Mouse (Mus musculus): ENCODE measurements around the gene Ppp1r14c. TPM values are rescaled to one million over a fixed set of nuclear protein-coding genes. Genes with fewer than 3 reads are reported as not detected.
"Not testable (repeated sequence)": the region's sequence is repeated elsewhere in the genome, so short reads cannot be mapped to it uniquely, and the experiment has no call there.

Ppp1r14c gene
- polyA plus RNA-seq, 1 experiment from 2014 or later = 4.2 TPM

DNA sequence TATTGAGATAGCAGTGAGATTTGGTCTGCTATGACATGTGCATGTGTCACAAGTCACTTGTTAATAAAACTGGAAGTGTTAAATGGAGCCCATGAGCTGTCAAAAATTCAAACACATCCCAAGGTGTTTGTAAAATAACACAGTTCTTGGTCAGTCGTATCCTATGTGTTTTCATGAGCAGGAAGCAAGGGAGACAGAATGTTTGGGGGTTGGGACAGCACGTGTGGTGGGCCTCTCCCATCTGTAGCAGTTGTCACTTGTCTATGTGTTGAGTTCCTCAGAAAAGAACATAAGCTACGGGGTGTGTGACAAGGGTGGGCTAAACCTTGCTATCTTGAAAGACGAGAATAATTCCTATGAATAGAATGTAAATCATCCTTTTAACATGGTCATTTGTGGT lies 51.6 kb downstream of the Ppp1r14c start:
- ATAC-seq (no peak), DNase-seq (ENCODE audit: low read depth, low spot score) (no peak)
- ChIA-PET POLR2A (no interaction called here), CTCF (no interaction called here)
- no peaks in the 10 kb centered on the region for H3K27me3 ChIP-seq
- in situ Hi-C loops (cut with MboI; ENCODE audit: low pct_unique_long_range_greater_than_20kb) = no loop called here
- TF ChIP-seq CTCF (IDR thresholded peaks at IDR 0.05) = no peak

DNA sequence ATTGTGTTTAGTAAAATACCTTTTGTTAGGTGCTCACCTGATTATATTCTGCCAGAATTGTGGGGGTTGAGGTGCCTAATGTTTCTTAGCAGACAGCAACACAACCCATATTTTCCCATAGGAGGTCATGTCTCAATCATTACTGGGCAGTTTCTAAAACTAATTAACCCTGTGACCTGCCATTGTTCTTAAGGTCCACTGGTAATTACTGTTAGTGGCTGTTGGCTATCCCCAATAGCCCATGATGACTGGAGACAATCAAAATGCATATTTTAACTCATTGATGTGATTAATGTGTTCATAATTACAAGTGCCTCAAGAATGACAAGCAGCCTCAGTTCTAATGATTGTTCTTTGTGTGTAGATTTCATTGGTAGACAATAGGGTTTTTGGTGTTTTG lies 58.2 kb downstream of the Ppp1r14c start:
- ChIA-PET POLR2A (no interaction called here), CTCF (no interaction called here)
- in situ Hi-C loops (cut with MboI; ENCODE audit: low pct_unique_long_range_greater_than_20kb) = no loop called here
- DNase-seq (ENCODE audit: low read depth, low spot score) = no peak
- no peaks in the 10 kb centered on the region for H3K27me3 ChIP-seq
- no peak for ATAC-seq
- TF ChIP-seq CTCF (IDR thresholded peaks at IDR 0.05) = no peak

DNA sequence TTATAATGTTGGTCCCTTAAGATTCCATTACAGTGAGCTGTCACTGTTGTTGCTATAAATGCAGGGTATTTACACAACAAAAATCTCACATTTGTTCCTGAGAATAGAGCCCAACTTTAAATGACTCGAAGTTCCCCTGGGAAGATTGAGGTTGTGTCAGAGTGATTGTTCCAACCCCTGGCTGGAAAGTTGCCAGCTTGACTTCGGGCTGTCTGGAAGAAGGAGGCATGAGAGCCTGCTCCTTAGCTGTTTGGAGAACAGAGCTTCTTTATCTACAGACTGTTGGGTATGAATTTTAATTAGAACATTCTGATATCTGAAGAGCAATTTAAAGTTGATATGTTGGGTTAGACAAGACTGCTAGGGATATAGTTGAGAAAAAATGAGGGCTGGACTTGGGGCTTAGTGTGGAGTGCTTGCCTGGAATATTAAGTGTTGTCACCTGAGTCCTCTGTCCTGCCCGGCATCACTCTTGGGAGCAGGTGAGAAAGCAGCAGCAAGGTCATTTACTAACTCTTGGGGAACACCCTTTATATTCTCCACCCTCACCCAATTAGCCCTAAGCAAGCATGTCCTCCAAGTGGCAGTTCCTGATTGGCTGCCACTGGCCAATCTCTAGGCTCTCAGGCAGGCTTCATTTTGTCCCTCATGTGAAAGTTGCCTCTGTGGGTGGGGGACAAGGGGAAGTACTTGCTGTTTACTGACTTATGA lies 62.0 kb downstream of the Ppp1r14c start:
- in situ Hi-C loops (cut with MboI; ENCODE audit: low pct_unique_long_range_greater_than_20kb) = no loop called here
- DNase-seq (ENCODE audit: low read depth, low spot score) = peak; percentile 17

DNA sequence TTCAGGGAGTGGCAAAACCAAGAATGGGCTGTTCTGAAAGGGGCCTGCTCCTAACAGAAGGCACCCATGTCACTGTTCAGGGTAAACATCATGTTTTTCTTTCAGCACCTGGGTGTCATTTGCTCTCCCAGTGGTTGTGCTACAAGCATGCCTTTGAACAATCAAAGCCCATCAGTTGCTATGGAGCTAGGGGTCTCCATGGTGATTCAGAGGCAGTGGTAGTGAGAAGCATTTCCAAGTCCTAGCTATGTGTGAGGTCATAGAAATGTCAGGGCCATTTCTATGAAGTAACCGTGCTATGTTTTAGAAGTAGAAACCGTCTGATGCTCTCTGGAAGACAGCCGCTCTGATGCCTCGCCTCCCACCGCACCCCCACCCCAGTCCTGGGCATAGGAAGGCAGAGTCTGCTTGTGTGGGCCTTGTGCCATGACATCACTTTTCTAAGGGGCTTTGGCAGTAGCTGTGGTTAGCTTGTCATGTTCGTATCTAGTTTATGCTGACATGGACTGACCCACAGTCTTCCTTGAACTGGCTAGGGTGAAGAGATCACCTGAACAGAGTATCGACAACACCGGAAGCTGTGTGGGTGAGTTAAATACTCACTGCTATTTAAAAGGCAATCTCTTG lies 69.1 kb downstream of the Ppp1r14c start:
- ChIA-PET CTCF (no interaction called here), POLR2A (interaction anchor here (0.6 kb wide), 1 partner anchor 76 kb away, joined by 4 read pairs; no protein-coding TSS in a partner anchor)
- no peak for TF ChIP-seq CTCF (IDR thresholded peaks at IDR 0.05)
- ATAC-seq (no peak), DNase-seq (ENCODE audit: low read depth, low spot score) (no peak)
- peaks cover 2% of the 10 kb centered on the region for H3K27me3 ChIP-seq
- in situ Hi-C loops (cut with MboI; ENCODE audit: low pct_unique_long_range_greater_than_20kb) = no loop called here

More for the DNA sequence above, 62.0 kb downstream of the Ppp1r14c start:
- ChIA-PET CTCF (no interaction called here), POLR2A (interaction anchor here (0.6 kb wide), 1 partner anchor 274 kb away, joined by 3 read pairs; no protein-coding TSS in a partner anchor)
- TF ChIP-seq CTCF (IDR thresholded peaks at IDR 0.05) = no peak
- H3K27me3 ChIP-seq = no peaks in the 10 kb centered on the region
- no peak for ATAC-seq

DNA sequence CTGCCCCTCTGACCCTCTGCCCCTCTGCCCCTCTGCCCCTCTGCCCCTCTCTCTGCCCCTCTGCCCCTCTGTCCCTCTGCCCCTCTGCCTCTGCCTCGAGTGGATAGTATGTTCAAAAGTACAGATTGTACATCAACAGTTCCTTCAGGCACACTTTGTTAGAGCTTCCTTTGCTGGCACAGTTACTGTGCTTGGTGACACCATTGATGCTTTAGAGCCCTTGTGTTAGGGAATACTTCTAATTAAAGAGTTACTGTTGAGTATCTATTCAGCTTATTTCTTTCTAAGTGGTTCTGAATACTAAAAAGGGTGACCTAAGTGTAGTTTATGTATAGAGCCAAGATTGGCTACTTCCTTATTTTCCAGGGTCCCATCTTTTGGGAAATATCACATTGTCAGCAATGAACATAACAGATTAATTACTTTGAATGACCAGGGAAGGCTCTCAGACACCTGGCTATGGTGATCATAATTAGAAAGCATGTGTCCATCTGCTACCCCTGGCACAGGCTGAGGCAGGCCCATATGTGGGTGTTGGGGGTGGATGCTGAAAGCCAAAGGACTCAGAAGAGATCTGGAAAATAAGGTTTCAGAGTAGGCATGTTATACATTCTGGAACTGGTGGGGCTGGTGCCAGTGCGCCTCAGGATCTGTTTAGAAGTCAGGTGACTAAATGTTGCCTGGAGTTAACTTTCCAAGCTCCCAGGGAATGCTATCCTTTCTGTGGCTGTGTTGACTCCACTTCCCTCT lies 75.0 kb downstream of the Ppp1r14c start:
- DNase-seq (ENCODE audit: low read depth, low spot score) (no peak), ATAC-seq (no peak)
- in situ Hi-C loops (cut with MboI; ENCODE audit: low pct_unique_long_range_greater_than_20kb) = no loop called here
- POLR2A ChIA-PET = no interaction called here
- TF ChIP-seq CTCF (IDR thresholded peaks at IDR 0.05) = no peak
- CTCF ChIA-PET = no interaction called here
- peaks cover 2% of the 10 kb centered on the region for H3K27me3 ChIP-seq

DNA sequence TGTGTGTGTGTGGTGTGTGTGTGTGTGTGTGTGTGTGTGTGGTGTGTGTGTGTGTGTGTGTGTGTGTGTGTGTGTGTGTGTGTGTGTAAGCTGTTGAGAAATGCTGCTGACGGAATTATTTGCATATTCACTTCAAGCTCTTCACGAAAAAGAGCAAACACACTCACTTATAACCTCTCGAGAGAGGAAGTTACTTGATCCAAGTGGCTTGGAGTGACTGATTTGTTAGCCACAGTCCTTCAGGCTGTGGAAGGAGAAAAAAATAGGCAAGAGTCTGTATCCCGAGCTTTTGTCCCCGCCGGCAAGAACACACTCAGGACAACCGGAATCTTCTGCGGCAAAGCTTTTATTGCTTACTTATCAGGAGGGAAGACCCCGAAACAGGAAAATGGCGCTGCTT lies 80.9 kb downstream of the Ppp1r14c start:
- CTCF ChIA-PET = interaction anchor here (1.0 kb wide), 1 partner anchor 23 kb away, joined by 5 read pairs; no protein-coding TSS in a partner anchor
- in situ Hi-C loops (cut with MboI; ENCODE audit: low pct_unique_long_range_greater_than_20kb); ATAC-seq; DNase-seq (ENCODE audit: low read depth, low spot score); POLR2A ChIA-PET; H3K27me3 ChIP-seq: not testable (repeated sequence)

DNA sequence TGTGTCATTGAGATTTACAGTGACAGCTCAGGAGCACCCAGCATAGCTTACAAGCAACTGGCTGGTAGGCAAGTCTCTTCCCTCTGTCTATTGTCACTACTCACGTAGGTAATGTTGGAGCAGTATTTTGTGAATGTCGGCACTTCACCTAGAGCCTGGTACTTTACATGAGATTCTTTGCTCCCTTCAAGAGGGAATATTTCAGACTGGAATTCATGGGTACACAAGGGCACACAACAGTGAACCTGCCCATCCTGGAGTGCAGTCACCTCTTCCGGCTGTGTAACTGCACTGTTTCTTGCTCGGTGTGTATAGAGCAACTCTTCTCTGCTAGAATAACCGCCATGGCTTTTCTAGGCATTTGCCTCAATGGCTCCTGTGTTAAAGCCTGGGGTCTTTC lies 82.8 kb downstream of the Ppp1r14c start:
- no peak for ATAC-seq

DNA sequence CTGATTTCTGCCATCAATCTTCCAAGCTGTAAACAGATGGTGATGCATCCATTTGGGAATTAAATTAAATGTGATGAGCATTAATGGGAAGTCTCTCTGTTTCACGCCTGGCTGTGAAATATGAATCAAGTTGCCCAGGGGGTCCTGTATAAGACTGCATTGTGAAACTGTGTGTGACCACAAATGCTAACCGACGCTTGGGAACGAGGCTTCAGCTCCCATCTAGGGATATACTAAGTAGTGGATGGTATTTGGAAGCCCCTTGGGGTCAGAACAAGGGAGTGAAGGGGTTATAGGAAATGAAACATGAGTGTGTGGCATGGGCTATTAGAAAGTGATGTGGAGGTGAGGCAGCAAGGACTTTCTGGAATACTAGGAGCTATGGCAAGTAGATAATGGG lies 86.1 kb downstream of the Ppp1r14c start:
- TF ChIP-seq CTCF (IDR thresholded peaks at IDR 0.05) = no peak
- ChIA-PET POLR2A (no interaction called here), CTCF (no interaction called here)
- no peaks in the 10 kb centered on the region for H3K27me3 ChIP-seq
- in situ Hi-C loops (cut with MboI; ENCODE audit: low pct_unique_long_range_greater_than_20kb) = no loop called here
- ATAC-seq = no peak
- no peak for DNase-seq (ENCODE audit: low read depth, low spot score)

More for the DNA sequence above, 82.8 kb downstream of the Ppp1r14c start:
- CTCF ChIA-PET = no interaction called here
- in situ Hi-C loops (cut with MboI; ENCODE audit: low pct_unique_long_range_greater_than_20kb) = no loop called here
- POLR2A ChIA-PET = no interaction called here
- no peaks in the 10 kb centered on the region for H3K27me3 ChIP-seq
- no peak for DNase-seq (ENCODE audit: low read depth, low spot score)
- no peak for TF ChIP-seq CTCF (IDR thresholded peaks at IDR 0.05)

DNA sequence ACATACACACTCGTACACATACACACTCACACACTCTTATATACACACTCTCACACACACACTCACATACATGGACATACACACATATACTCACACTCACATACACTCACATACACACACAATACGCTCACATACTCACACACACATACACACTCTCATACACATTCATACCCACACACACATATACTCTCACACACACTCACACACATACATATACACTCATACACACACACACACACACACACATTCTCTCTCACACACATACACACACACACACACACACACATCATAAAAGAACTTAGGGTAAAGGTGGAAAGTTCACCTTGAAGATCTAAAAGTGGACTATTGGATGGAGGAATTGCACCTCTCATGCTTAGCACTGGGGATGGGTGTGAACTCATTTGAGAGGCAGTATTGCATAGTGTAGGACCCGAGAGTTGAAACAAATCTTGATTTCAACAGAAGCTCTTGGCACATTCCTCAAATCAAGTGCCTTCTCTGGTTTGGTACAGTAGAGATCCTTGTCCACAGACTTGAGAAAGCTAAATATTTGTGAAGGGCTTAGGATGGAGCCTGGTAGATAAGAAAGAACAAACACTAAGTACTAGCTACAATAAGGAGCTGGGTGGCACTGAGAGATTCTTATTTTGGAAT lies 87.1 kb downstream of the Ppp1r14c start:
- TF ChIP-seq CTCF (IDR thresholded peaks at IDR 0.05) = no peak
- ChIA-PET CTCF (no interaction called here), POLR2A (no interaction called here)
- H3K27me3 ChIP-seq = no peaks in the 10 kb centered on the region
- in situ Hi-C loops (cut with MboI; ENCODE audit: low pct_unique_long_range_greater_than_20kb) = no loop called here
- no peak for ATAC-seq
- DNase-seq (ENCODE audit: low read depth, low spot score) = no peak

DNA sequence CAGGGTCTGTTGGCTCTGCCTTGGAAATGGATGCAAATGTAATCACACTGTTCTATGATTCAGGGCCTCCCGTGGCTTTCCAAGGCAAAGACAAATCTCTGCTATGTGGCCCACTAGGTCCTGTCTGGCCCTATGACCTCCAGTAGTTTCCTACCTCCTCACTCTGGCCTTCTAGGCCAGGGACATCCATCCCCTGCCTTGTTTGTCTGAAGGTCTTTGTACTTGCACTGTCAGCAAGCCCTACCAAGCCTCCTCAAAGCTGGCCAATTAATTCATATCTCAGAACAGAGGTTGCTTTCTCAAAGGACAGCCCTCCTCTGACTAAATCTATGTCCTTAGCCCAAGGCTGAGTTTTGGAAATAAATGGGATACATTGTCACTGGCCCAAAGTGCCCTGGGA lies 92.8 kb downstream of the Ppp1r14c start:
- no peak for TF ChIP-seq CTCF (IDR thresholded peaks at IDR 0.05)
- H3K27me3 ChIP-seq = no peaks in the 10 kb centered on the region
- DNase-seq (ENCODE audit: low read depth, low spot score) = no peak
- ChIA-PET CTCF (no interaction called here), POLR2A (no interaction called here)
- ATAC-seq = no peak
- in situ Hi-C loops (cut with MboI; ENCODE audit: low pct_unique_long_range_greater_than_20kb) = no loop called here

DNA sequence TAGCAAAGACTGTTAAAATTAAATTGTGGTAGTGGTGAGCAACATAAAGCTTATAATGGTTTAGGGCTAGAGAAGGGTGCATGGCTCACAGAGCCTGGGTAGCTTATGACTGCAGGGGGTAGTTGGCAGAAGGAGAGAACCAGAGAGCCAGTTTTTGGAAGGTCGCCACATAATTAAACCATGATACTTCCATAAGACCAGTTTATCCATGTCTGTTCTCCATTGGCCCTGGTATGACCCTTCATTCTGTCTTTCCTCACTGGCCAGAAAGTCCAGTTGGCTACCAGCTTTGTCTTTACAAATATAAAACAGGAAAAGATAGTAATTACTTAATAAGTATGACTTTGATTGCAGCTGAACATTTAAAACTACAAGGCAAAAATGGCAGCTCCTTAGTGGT lies 95.0 kb downstream of the Ppp1r14c start:
- ATAC-seq (no peak), DNase-seq (ENCODE audit: low read depth, low spot score) (peak; percentile 62)
- no peaks in the 10 kb centered on the region for H3K27me3 ChIP-seq
- no peak for TF ChIP-seq CTCF (IDR thresholded peaks at IDR 0.05)
- CTCF ChIA-PET = interaction anchor here (1.2 kb wide), 1 partner anchor 16 kb away, joined by 5 read pairs; no protein-coding TSS in a partner anchor
- POLR2A ChIA-PET = no interaction called here
- in situ Hi-C loops (cut with MboI; ENCODE audit: low pct_unique_long_range_greater_than_20kb) = no loop called here

Data from Patski (cell line).